Mouse (Mus musculus): Measurements from ENCODE around the gene Btbd1. TPM values are rescaled to one million over a fixed set of nuclear protein-coding genes. Genes with fewer than 3 reads are reported as not detected.
A peak's percentile ranks its signal among the peaks of the same experiment; 100 is the strongest.

The Btbd1 gene
- polyA plus RNA-seq, 1 experiment, result 66.6 TPM

- TF ChIP-seq CEBPB (IDR thresholded peaks at IDR 0.05; ENCODE audit: insufficient read depth, poor library complexity, severe bottlenecking) (no peak), MYOG (IDR thresholded peaks at IDR 0.05; ENCODE audit: control insufficient read depth in 1 of 3, insufficient read depth in 1 of 3, insufficient read length in 2 of 3, low read depth in 2 of 3) (peak in 2 of 3 experiments; percentile 25 to 72), MAX (IDR thresholded peaks at IDR 0.05; ENCODE audit: low read depth) (peak; percentile 28), MYOD1 (IDR thresholded peaks at IDR 0.05; ENCODE audit: control insufficient read depth in 1 of 3, insufficient read length in 2 of 3, low read depth in 2 of 3) (peak; percentile 63 to 86 (median 80))
- Histone ChIP-seq H3K36me3 (ENCODE audit: control insufficient read depth, insufficient read depth) (no peaks in the 10 kb centered on the region), H3K4me3 (no peak overlapping the region), H3K27me3 (ENCODE audit: control insufficient read depth, insufficient read depth, insufficient read length) (peaks cover 15% of the 10 kb centered on the region), H3ac (ENCODE audit: control insufficient read depth, insufficient read length) (no peak overlapping the region), H3K4me2 (ENCODE audit: low read depth) (peak overlapping the region; percentile 51), H3K79me2 (ENCODE audit: control insufficient read depth, insufficient read depth) (no peaks in the 10 kb centered on the region)
Observed at GRCm38 (mm10) chr7:81862587-81863583, 33.7 kb upstream of the Btbd1 start.

- Histone ChIP-seq H3K4me2 (ENCODE audit: low read depth) (peak overlapping the region; percentile 51), H3K36me3 (ENCODE audit: control insufficient read depth, insufficient read depth) (no peaks in the 10 kb centered on the region), H3K4me3 (no peak overlapping the region), H3ac (ENCODE audit: control insufficient read depth, insufficient read length) (no peak overlapping the region), H3K79me2 (ENCODE audit: control insufficient read depth, insufficient read depth) (no peaks in the 10 kb centered on the region), H3K27me3 (ENCODE audit: control insufficient read depth, insufficient read depth, insufficient read length) (peaks cover 15% of the 10 kb centered on the region)
- TF ChIP-seq E2F4 (IDR thresholded peaks at IDR 0.05; ENCODE audit: insufficient read depth) (no peak), TCF12 (IDR thresholded peaks at IDR 0.05; ENCODE audit: insufficient read depth, poor library complexity, severe bottlenecking) (no peak), MYOG (IDR thresholded peaks at IDR 0.05; ENCODE audit: control insufficient read depth in 1 of 3, insufficient read depth in 1 of 3, insufficient read length in 2 of 3, low read depth in 2 of 3) (no peak), POLR2A (IDR thresholded peaks at IDR 0.05; ENCODE audit: insufficient read length, low read depth) (no peak), POLR2AphosphoS2 (IDR thresholded peaks at IDR 0.05; ENCODE audit: insufficient read length, low read depth) (no peak), USF1 (IDR thresholded peaks at IDR 0.05; ENCODE audit: low read depth) (no peak), MYOD1 (IDR thresholded peaks at IDR 0.05; ENCODE audit: control insufficient read depth in 1 of 3, insufficient read length in 2 of 3, low read depth in 2 of 3) (no peak), MAX (IDR thresholded peaks at IDR 0.05; ENCODE audit: low read depth) (no peak), TCF3 (IDR thresholded peaks at IDR 0.05; ENCODE audit: insufficient read length, low read depth) (no peak), SRF (IDR thresholded peaks at IDR 0.05; ENCODE audit: control insufficient read depth, insufficient read length, low read depth) (no peak), REST (IDR thresholded peaks at IDR 0.05; ENCODE audit: insufficient read depth, insufficient read length) (no peak), CEBPB (IDR thresholded peaks at IDR 0.05; ENCODE audit: insufficient read depth, poor library complexity, severe bottlenecking) (no peak)
Observed at GRCm38 (mm10) chr7:81861921-81862320, 32.7 kb upstream of the Btbd1 start.

- no peak for TF ChIP-seq REST (IDR thresholded peaks at IDR 0.05; ENCODE audit: insufficient read depth, insufficient read length)
- Histone ChIP-seq H3ac (ENCODE audit: control insufficient read depth, insufficient read length) (no peak overlapping the region), H3K79me2 (ENCODE audit: control insufficient read depth, insufficient read depth) (no peaks in the 10 kb centered on the region), H3K4me3 (no peak overlapping the region), H3K4me2 (ENCODE audit: low read depth) (peak overlapping the region; percentile 51), H3K27me3 (ENCODE audit: control insufficient read depth, insufficient read depth, insufficient read length) (peaks cover 15% of the 10 kb centered on the region), H3K36me3 (ENCODE audit: control insufficient read depth, insufficient read depth) (no peaks in the 10 kb centered on the region)
Observed at GRCm38 (mm10) chr7:81861461-81861860, 32.2 kb upstream of the Btbd1 start.

- Histone ChIP-seq H3K4me2 (ENCODE audit: low read depth) (peak overlapping the region; percentile 51), H3K4me3 (no peak overlapping the region), H3ac (ENCODE audit: control insufficient read depth, insufficient read length) (no peak overlapping the region), H3K36me3 (ENCODE audit: control insufficient read depth, insufficient read depth) (no peaks in the 10 kb centered on the region), H3K27me3 (ENCODE audit: control insufficient read depth, insufficient read depth, insufficient read length) (peaks cover 15% of the 10 kb centered on the region), H3K79me2 (ENCODE audit: control insufficient read depth, insufficient read depth) (no peaks in the 10 kb centered on the region)
- TF ChIP-seq MYOD1 (IDR thresholded peaks at IDR 0.05; ENCODE audit: control insufficient read depth in 1 of 3, insufficient read length in 2 of 3, low read depth in 2 of 3) (no peak), TCF3 (IDR thresholded peaks at IDR 0.05; ENCODE audit: insufficient read length, low read depth) (no peak), MYOG (IDR thresholded peaks at IDR 0.05; ENCODE audit: control insufficient read depth in 1 of 3, insufficient read depth in 1 of 3, insufficient read length in 2 of 3, low read depth in 2 of 3) (no peak), E2F4 (IDR thresholded peaks at IDR 0.05; ENCODE audit: insufficient read depth) (no peak), MAX (IDR thresholded peaks at IDR 0.05; ENCODE audit: low read depth) (no peak), SRF (IDR thresholded peaks at IDR 0.05; ENCODE audit: control insufficient read depth, insufficient read length, low read depth) (no peak), REST (IDR thresholded peaks at IDR 0.05; ENCODE audit: insufficient read depth, insufficient read length) (no peak), USF1 (IDR thresholded peaks at IDR 0.05; ENCODE audit: low read depth) (no peak), POLR2AphosphoS2 (IDR thresholded peaks at IDR 0.05; ENCODE audit: insufficient read length, low read depth) (no peak), CEBPB (IDR thresholded peaks at IDR 0.05; ENCODE audit: insufficient read depth, poor library complexity, severe bottlenecking) (no peak), TCF12 (IDR thresholded peaks at IDR 0.05; ENCODE audit: insufficient read depth, poor library complexity, severe bottlenecking) (no peak), POLR2A (IDR thresholded peaks at IDR 0.05; ENCODE audit: insufficient read length, low read depth) (no peak)
Observed at GRCm38 (mm10) chr7:81860996-81861395, 31.8 kb upstream of the Btbd1 start.

GRCm38 (mm10) chr7:81860071-81860470 is 30.8 kb upstream of the Btbd1 start:
- Histone ChIP-seq H3ac (ENCODE audit: control insufficient read depth, insufficient read length) (no peak overlapping the region), H3K4me3 (no peak overlapping the region), H3K27me3 (ENCODE audit: control insufficient read depth, insufficient read depth, insufficient read length) (peaks cover 15% of the 10 kb centered on the region), H3K36me3 (ENCODE audit: control insufficient read depth, insufficient read depth) (no peaks in the 10 kb centered on the region), H3K4me2 (ENCODE audit: low read depth) (peak overlapping the region; percentile 51), H3K79me2 (ENCODE audit: control insufficient read depth, insufficient read depth) (no peaks in the 10 kb centered on the region)
- TF ChIP-seq SRF (IDR thresholded peaks at IDR 0.05; ENCODE audit: control insufficient read depth, insufficient read length, low read depth), result no peak
- no peak for TF ChIP-seq CEBPB (IDR thresholded peaks at IDR 0.05; ENCODE audit: insufficient read depth, poor library complexity, severe bottlenecking)
- TF ChIP-seq POLR2AphosphoS2 (IDR thresholded peaks at IDR 0.05; ENCODE audit: insufficient read length, low read depth), result no peak
- no peak for TF ChIP-seq MYOG (IDR thresholded peaks at IDR 0.05; ENCODE audit: control insufficient read depth in 1 of 3, insufficient read depth in 1 of 3, insufficient read length in 2 of 3, low read depth in 2 of 3)
- no peak for TF ChIP-seq USF1 (IDR thresholded peaks at IDR 0.05; ENCODE audit: low read depth)
- TF ChIP-seq POLR2A (IDR thresholded peaks at IDR 0.05; ENCODE audit: insufficient read length, low read depth), result no peak
- no peak for TF ChIP-seq MYOD1 (IDR thresholded peaks at IDR 0.05; ENCODE audit: control insufficient read depth in 1 of 3, insufficient read length in 2 of 3, low read depth in 2 of 3)
- no peak for TF ChIP-seq E2F4 (IDR thresholded peaks at IDR 0.05; ENCODE audit: insufficient read depth)
- TF ChIP-seq TCF12 (IDR thresholded peaks at IDR 0.05; ENCODE audit: insufficient read depth, poor library complexity, severe bottlenecking), result no peak
- no peak for TF ChIP-seq TCF3 (IDR thresholded peaks at IDR 0.05; ENCODE audit: insufficient read length, low read depth)
- no peak for TF ChIP-seq MAX (IDR thresholded peaks at IDR 0.05; ENCODE audit: low read depth)
- no peak for TF ChIP-seq REST (IDR thresholded peaks at IDR 0.05; ENCODE audit: insufficient read depth, insufficient read length)

Measured in myocyte (in vitro differentiated cells).